Mouse (Mus musculus) heart, postnatal 0 days (tissue): ENCODE measurements around the gene 1700020N01Rik. TPM values are rescaled to one million over a fixed set of nuclear protein-coding genes. Genes with fewer than 3 reads are reported as not detected.

Experiments used
- ATAC-seq: fragments of 200-750 bp; cut with Nextera tagmentation; 2 replicates; pipeline ENCODE4 v1.8.0; 2017; ENCODE audit warnings: low read depth, moderate number of reproducible peaks, moderate library complexity; ENCODE audit not compliant: insufficient read depth
- DNase-seq: peaks from one replicate; pipeline ENCODE4 v3.0.0-alpha.2; 2016; ENCODE audit warnings: low spot score
- H3K27ac ChIP-seq: fragments of 300-500 bp; sonication (generic); 2 replicates; pipeline ENCODE4 v1.5.1; 2014; ENCODE audit warnings: low read depth, mild to moderate bottlenecking
- H3K27me3 ChIP-seq: fragments of 300-500 bp; sonication (generic); 2 replicates; pipeline ENCODE4 v1.6.1; 2014; ENCODE audit warnings: low read length, mixed read lengths; ENCODE audit not compliant: control insufficient read depth, insufficient read depth
- H3K36me3 ChIP-seq: fragments of 300-500 bp; sonication (generic); replicated peaks from 2 replicates; pipeline ENCODE4 v1.6.1; 2014; ENCODE audit warnings: low read length, mixed read lengths; ENCODE audit not compliant: control insufficient read depth, insufficient read depth
- H3K4me1 ChIP-seq: fragments of 300-500 bp; sonication (generic); 2 replicates; pipeline ENCODE4 v1.6.1; 2014; ENCODE audit warnings: antibody characterized with exemption; ENCODE audit not compliant: control insufficient read depth, insufficient read depth
- H3K4me2 ChIP-seq: fragments of 300-500 bp; sonication (generic); 2 replicates; pipeline ENCODE4 v1.6.1; 2014; ENCODE audit warnings: low read depth, mild to moderate bottlenecking, low read length, moderate library complexity
- H3K4me3 ChIP-seq: fragments of 300-500 bp; sonication (generic); 2 replicates; pipeline ENCODE4 v1.5.1; 2014; ENCODE audit warnings: low read depth, low read length
- H3K9ac ChIP-seq: fragments of 300-500 bp; sonication (generic); replicated peaks from 2 replicates; pipeline ENCODE4 v1.6.1; 2014; ENCODE audit warnings: low read depth, low read length, mixed read lengths
- H3K9me3 ChIP-seq: fragments of 300-500 bp; sonication (generic); replicated peaks from 2 replicates; pipeline ENCODE4 v1.6.1; 2016; ENCODE audit warnings: low read length; ENCODE audit not compliant: control insufficient read depth
- CTCF ChIP-seq: IDR thresholded peaks from 2 replicates; pipeline ENCODE4 v1.5.1; 2016; ENCODE audit warnings: antibody characterized with exemption, control low read depth, low read depth
- EP300 ChIP-seq: IDR thresholded peaks from 2 replicates; pipeline ENCODE4 v1.6.1; 2016; ENCODE audit warnings: antibody characterized with exemption, low read depth
- WGBS: fragments of 180-500 bp; shearing (Covaris S2); extraction: QIAGEN DNeasy Blood & Tissue Kit; methylation state at CpG from one replicate; pipeline ENCODE4 v1.1.7; 2014; 5-methylcytosine and 5-hydroxymethylcytosine counted together
- polyA plus RNA-seq: library from polyadenylated mRNA; unstranded; fragments of >200 nt; fragmentation: Nextera tagmentation; extraction: Ambion mirVana; gene quantifications from 2 replicates; pipeline ENCODE4 v1.2.1, GENCODE M21; 2015
- total RNA-seq: library from RNA; depleted of rRNA; stranded (reverse); fragments of >200 nt; gene quantifications from 2 replicates; pipeline ENCODE4 v1.2.3, GENCODE M21; 2014; ENCODE audit warnings: low replicate concordance

1700020N01Rik gene
- total and polyA plus RNA-seq, 2 experiments from 2014 or later: not detected

DNA sequence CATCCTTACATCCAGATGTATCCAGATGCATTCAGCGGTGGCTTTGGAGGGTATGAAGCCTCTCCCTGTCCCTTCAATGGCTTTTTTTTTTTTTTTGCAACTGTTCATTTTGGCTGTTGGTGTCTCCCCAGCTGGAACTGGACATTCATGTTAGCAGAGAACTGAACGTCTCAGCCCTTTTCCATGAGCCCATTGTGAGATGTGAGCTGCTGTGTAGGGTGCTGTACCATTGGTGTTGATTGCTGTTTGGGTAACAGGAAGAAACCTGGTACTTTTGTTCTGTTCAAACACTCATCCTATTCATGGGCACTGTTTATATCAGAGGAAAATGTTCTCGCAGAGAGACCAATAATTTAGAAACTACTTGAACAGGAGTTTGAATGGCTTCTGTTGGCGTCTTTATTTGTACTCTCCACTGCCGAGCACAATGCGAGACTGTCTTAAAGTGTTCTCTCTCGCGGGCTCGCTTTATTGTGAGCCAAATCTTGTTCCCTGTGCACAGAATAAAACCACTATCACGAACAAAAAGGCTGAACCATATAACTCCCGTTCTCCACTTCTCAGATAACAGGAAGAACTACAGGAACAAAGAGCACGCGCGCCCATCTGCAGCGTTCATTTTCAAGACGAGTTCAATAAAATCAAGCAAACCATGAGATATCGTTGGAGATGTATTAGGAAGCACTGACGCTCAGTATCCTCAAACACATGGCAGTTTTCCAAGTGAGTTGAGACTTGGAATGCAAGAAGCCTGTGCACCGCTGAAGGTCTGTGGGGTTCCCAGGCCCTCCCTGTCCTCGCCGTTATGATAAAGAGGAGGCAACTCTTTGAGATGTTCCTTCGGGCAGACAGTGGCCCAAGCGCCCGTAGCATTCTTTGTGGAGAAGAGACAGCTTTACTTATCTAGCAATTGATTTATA lies 59.7 kb downstream of the 1700020N01Rik start:
- Histone ChIP-seq H3K4me2 (no peak overlapping the region), H3K36me3 (no peaks in the 10 kb centered on the region), H3K9me3 (0 out of 2 replicates have a peak, but pooled peaks cover 7% of the 10 kb centered on the region), H3K27ac (no peak overlapping the region), H3K27me3 (no peaks in the 10 kb centered on the region), H3K4me3 (no peak overlapping the region), H3K4me1 (peaks cover 5% of the 10 kb centered on the region; the same call in 1 of the 2 replicates), H3K9ac (no peak overlapping the region)
- TF ChIP-seq CTCF: no peak
- TF ChIP-seq EP300: no peak
- ATAC-seq (no peak), DNase-seq (no peak)
- WGBS: 81% methylated on average over 24 of the region's 24 CpGs

DNA sequence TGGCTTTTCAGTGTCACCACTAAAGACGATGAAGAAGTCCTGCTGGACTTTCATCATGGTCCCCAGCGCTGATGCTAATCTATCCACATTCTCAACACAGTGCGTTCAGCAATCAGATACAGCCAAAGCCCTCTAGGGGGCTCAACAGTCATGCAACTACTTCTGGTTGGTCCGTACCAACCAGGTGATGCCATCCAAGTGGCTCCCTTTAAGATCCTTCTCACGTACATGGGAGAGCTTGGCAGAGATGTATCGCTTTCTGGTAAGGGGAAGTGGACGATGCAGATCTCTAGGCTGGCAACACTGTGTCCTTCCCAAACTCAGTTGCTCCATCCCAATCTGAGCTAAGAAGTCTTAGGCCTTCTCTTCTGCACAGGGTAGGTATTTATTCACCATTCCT lies 60.5 kb downstream of the 1700020N01Rik start:
- Histone ChIP-seq H3K27me3 (no peaks in the 10 kb centered on the region), H3K4me2 (no peak overlapping the region), H3K36me3 (no peaks in the 10 kb centered on the region), H3K4me1 (peaks cover 5% of the 10 kb centered on the region; the same call in 1 of the 2 replicates), H3K9me3 (0 out of 2 replicates have a peak, but pooled peaks cover 7% of the 10 kb centered on the region), H3K9ac (no peak overlapping the region), H3K27ac (no peak overlapping the region), H3K4me3 (no peak overlapping the region)
- WGBS: 93% methylated on average over 7 of the region's 7 CpGs
- no peak for ATAC-seq
- DNase-seq: no peak
- TF ChIP-seq EP300 (no peak), CTCF (no peak)

DNA sequence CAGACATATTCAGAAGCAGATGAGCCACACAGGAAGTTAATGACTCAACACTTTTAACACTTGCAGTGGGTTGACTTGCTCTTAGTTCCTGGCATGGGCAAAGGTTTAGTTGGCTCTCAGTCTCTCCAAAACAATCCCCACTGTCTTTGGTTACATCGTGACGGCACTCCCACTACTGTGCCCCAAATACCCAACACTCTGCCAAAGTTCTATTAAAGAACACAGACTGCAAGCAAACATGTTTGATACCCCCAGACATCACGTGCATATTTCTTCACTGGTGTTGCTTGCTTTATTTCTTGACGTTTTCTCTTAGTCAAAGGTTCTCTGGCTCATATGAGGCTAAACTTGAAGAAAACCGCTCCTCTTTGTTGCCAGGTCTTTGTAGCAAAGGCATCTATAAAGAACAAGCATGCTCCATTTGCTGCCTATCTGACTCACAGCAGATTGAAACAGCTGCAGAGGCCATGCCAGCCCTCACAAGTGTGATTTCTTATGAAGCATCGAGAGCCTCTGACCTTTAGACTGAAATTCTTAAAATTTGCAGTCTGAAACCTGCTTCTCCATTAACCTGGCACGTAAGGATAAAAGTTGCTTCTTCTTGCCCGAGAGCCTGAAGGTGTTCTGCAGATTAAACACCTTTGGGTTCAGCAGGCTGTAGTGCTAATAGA lies 66.8 kb downstream of the 1700020N01Rik start:
- no peak for DNase-seq
- Histone ChIP-seq H3K27me3 (no peaks in the 10 kb centered on the region), H3K9me3 (0 out of 2 replicates have a peak, but pooled peaks cover 7% of the 10 kb centered on the region), H3K4me1 (no peaks in the 10 kb centered on the region), H3K4me3 (no peak overlapping the region), H3K27ac (no peak overlapping the region), H3K36me3 (no peaks in the 10 kb centered on the region), H3K9ac (no peak overlapping the region), H3K4me2 (no peak overlapping the region)
- 74% methylated on average over 8 of the region's 8 CpGs for WGBS
- no peak for ATAC-seq
- TF ChIP-seq CTCF (no peak), EP300 (no peak)

GRCm38 (mm10) chr10:21668976-21669375 lies 76.0 kb downstream of the 1700020N01Rik start:
- peak overlapping the region; percentile 72 for H3K27ac ChIP-seq

GRCm38 (mm10) chr10:21669750-21670161 lies 76.8 kb downstream of the 1700020N01Rik start:
- Histone ChIP-seq H3K4me3 (no peak overlapping the region), H3K9me3 (no peaks in the 10 kb centered on the region), H3K4me2 (no peak overlapping the region), H3K4me1 (peaks cover 17% of the 10 kb centered on the region), H3K27ac (peak overlapping the region; percentile 72), H3K36me3 (no peaks in the 10 kb centered on the region), H3K27me3 (no peaks in the 10 kb centered on the region), H3K9ac (no peak overlapping the region)
- peak; percentile 73 for DNase-seq
- TF ChIP-seq CTCF: no peak
- TF ChIP-seq EP300: no peak
- WGBS: 13% methylated on average over 11 of the region's 11 CpGs
- ATAC-seq: peak; percentile 51

More at GRCm38 (mm10) chr10:21668976-21669375, 76.0 kb downstream of the 1700020N01Rik start:
- ATAC-seq (peak; percentile 76), DNase-seq (peak; percentile 53)
- 62% methylated on average over 17 of the region's 17 CpGs for WGBS
- no peak for TF ChIP-seq CTCF
- peak; percentile 64; the same call in 1 of the 2 replicates for TF ChIP-seq EP300
- Histone ChIP-seq H3K9ac (no peak overlapping the region), H3K27me3 (no peaks in the 10 kb centered on the region), H3K9me3 (no peaks in the 10 kb centered on the region), H3K36me3 (no peaks in the 10 kb centered on the region), H3K4me2 (0 out of 2 replicates have a peak overlapping the region, but pooled peaks have one; percentile 18), H3K4me3 (no peak overlapping the region), H3K4me1 (peaks cover 17% of the 10 kb centered on the region)
